Mouse (Mus musculus) lung, adult 2 months (tissue): ENCODE measurements around the gene Amacr.

Experiments used
- CTCF ChIP-seq: fragments of 200-500 bp; IDR thresholded peaks from 2 replicates; pipeline ENCODE4 v1.5.1; 2011; ENCODE audit warnings: mild to moderate bottlenecking, low read length, control low read depth; ENCODE audit not compliant: insufficient read depth
- POLR2A ChIP-seq: fragments of 200-500 bp; IDR thresholded peaks from 2 replicates; pipeline ENCODE4 v1.6.1; 2011; ENCODE audit warnings: low read depth, mild to moderate bottlenecking, control low read depth, low read length, borderline replicate concordance; ENCODE audit errors: extremely low read depth

DNA sequence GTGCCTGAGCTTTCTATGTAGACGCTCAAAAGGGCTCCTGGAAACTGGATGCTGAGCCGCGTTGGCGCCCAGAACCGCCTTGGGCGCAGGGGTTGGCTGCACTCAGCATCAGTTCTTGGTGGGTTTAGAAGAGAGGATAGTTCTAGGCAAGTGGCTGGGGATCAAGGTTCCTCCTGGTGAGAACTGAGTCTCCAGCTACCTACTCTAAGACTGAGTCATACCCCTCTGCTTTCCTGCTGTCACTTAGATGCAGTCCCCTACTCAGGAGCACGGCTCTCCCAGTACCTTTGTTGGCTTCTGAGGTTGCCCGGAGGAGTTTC is 55.8 kb downstream of the Amacr start:
- TF ChIP-seq CTCF (no peak), POLR2A (no peak)
